Mouse (Mus musculus) retina, postnatal 1 day (tissue): Measurements from ENCODE around the gene St7.

Experiments used
- DNase-seq: peaks from one replicate; pipeline ENCODE4 v3.0.0-alpha.2; 2012

The St7 gene

GRCm38 (mm10) chr6:17828382-17828781, 135.6 kb downstream of the St7 start:
- no peak for DNase-seq

- no peak for DNase-seq
These were observed 137.2 kb downstream of the St7 start for GRCm38 (mm10) chr6:17829981-17830380.

GRCm38 (mm10) chr6:17834493-17834892, 141.8 kb downstream of the St7 start:
- DNase-seq, result peak; percentile 75

GRCm38 (mm10) chr6:17835693-17836092, 143.0 kb downstream of the St7 start:
- no peak for DNase-seq

GRCm38 (mm10) chr6:17837676-17838075, 144.9 kb downstream of the St7 start:
- DNase-seq, result no peak

- DNase-seq, result no peak
These were observed 147.7 kb downstream of the St7 start for GRCm38 (mm10) chr6:17840431-17840830.

- DNase-seq, result peak; percentile 50
These were observed 150.0 kb downstream of the St7 start for GRCm38 (mm10) chr6:17842759-17843158.

GRCm38 (mm10) chr6:17851316-17851715, 158.6 kb downstream of the St7 start:
- no peak for DNase-seq

- no peak for DNase-seq
These were observed 161.0 kb downstream of the St7 start for GRCm38 (mm10) chr6:17853587-17854274.

- DNase-seq, result no peak
These were observed 162.9 kb downstream of the St7 start for GRCm38 (mm10) chr6:17855616-17856015.

- no peak for DNase-seq
These were observed 166.8 kb downstream of the St7 start for GRCm38 (mm10) chr6:17859564-17859963.

- DNase-seq, result no peak
These were observed 167.7 kb downstream of the St7 start for GRCm38 (mm10) chr6:17860463-17860862.

- no peak for DNase-seq
These were observed 175.1 kb downstream of the St7 start for GRCm38 (mm10) chr6:17867796-17868195.

GRCm38 (mm10) chr6:17871831-17872372, 179.2 kb downstream of the St7 start:
- no peak for DNase-seq

GRCm38 (mm10) chr6:17875606-17876005, 182.9 kb downstream of the St7 start:
- DNase-seq, result peak; percentile 19

- no peak for DNase-seq
These were observed 183.4 kb downstream of the St7 start for GRCm38 (mm10) chr6:17876023-17876613.

- DNase-seq, result no peak
These were observed 184.0 kb downstream of the St7 start for GRCm38 (mm10) chr6:17876670-17877179.

- DNase-seq, result no peak
These were observed 190.2 kb downstream of the St7 start for GRCm38 (mm10) chr6:17882943-17883342.

- DNase-seq, result peak; percentile 12
These were observed 195.0 kb downstream of the St7 start for GRCm38 (mm10) chr6:17887765-17888164.

GRCm38 (mm10) chr6:17895562-17895961, 202.8 kb downstream of the St7 start:
- no peak for DNase-seq

- no peak for DNase-seq
These were observed 205.8 kb downstream of the St7 start for GRCm38 (mm10) chr6:17898539-17898938.

- no peak for DNase-seq
These were observed 210.6 kb downstream of the St7 start for GRCm38 (mm10) chr6:17903355-17903754.

- no peak for DNase-seq
These were observed 213.0 kb downstream of the St7 start for GRCm38 (mm10) chr6:17905776-17906175.

GRCm38 (mm10) chr6:17906289-17906688, 213.6 kb downstream of the St7 start:
- DNase-seq, result no peak
